Mouse (Mus musculus) T-helper 1 cell (primary cell): ENCODE measurements at regions not wholly inside any gene's neighbourhood (a gene's known extent, or its start where the extent isn't known, plus 50 kb on each side); places are given as distances from the start of the nearest gene placed in this dataset.

ENCODE experiments used
- in situ Hi-C: fragments of 300-600 bp; cut with MboI, MseI; formaldehyde crosslinking; loops from one replicate; pipeline ENCODE4 v1.15.1; 2025; ENCODE audit warnings: high pct_unique_total_duplicates

- in situ Hi-C loops, result no loop called here
These were observed 1026.8 kb upstream of the Alcam start for GRCm38 (mm10) chr16:53480664-53481063.

GRCm38 (mm10) chr16:53439511-53439910 lies 985.6 kb upstream of the Alcam start:
- in situ Hi-C loops, result no loop called here

- in situ Hi-C loops, result no loop called here
These were observed 964.5 kb upstream of the Alcam start for GRCm38 (mm10) chr16:53418416-53418815.

- in situ Hi-C loops, result loop anchor here (10.0 kb wide), 1 partner anchor 270 kb away; no protein-coding TSS in a partner anchor
These were observed 931.3 kb upstream of the Alcam start for GRCm38 (mm10) chr16:53385176-53385575.

GRCm38 (mm10) chr16:53342153-53342552 lies 888.3 kb upstream of the Alcam start:
- in situ Hi-C loops, result no loop called here

- in situ Hi-C loops, result no loop called here
These were observed 872.5 kb upstream of the Alcam start for GRCm38 (mm10) chr16:53326353-53326752.

- in situ Hi-C loops, result no loop called here
These were observed 838.2 kb upstream of the Alcam start for GRCm38 (mm10) chr16:53292081-53292480.

- in situ Hi-C loops, result loop anchor here (10.0 kb wide), 1 partner anchor 1013 kb away; no protein-coding TSS in a partner anchor
These were observed 828.1 kb upstream of the Alcam start for GRCm38 (mm10) chr16:53282014-53282413.

- in situ Hi-C loops, result loop anchor here (10.0 kb wide), 1 partner anchor 961 kb away; no protein-coding TSS in a partner anchor
These were observed 812.2 kb upstream of the Alcam start for GRCm38 (mm10) chr16:53266116-53266515.

GRCm38 (mm10) chr16:53245365-53245764 lies 791.5 kb upstream of the Alcam start:
- in situ Hi-C loops, result no loop called here

- in situ Hi-C loops, result no loop called here
These were observed 788.3 kb upstream of the Alcam start for GRCm38 (mm10) chr16:53242126-53242537.

GRCm38 (mm10) chr16:53218886-53219285 lies 765.0 kb upstream of the Alcam start:
- in situ Hi-C loops, result no loop called here

- in situ Hi-C loops, result no loop called here
These were observed 747.6 kb upstream of the Alcam start for GRCm38 (mm10) chr16:53201449-53201848.

- in situ Hi-C loops, result no loop called here
These were observed 732.6 kb upstream of the Alcam start for GRCm38 (mm10) chr16:53186444-53186843.

GRCm38 (mm10) chr16:53156352-53156751 lies 702.5 kb upstream of the Alcam start:
- in situ Hi-C loops, result no loop called here

GRCm38 (mm10) chr16:53130677-53131076 lies 676.8 kb upstream of the Alcam start:
- in situ Hi-C loops, result no loop called here

- in situ Hi-C loops, result no loop called here
These were observed 654.9 kb upstream of the Alcam start for GRCm38 (mm10) chr16:53108726-53109125.

- in situ Hi-C loops, result no loop called here
These were observed 641.6 kb upstream of the Alcam start for GRCm38 (mm10) chr16:53095396-53095929.

GRCm38 (mm10) chr16:53073856-53074568 lies 620.1 kb upstream of the Alcam start:
- in situ Hi-C loops, result no loop called here

GRCm38 (mm10) chr16:53071887-53072682 lies 618.2 kb upstream of the Alcam start:
- in situ Hi-C loops, result no loop called here

GRCm38 (mm10) chr16:53064151-53064550 lies 610.3 kb upstream of the Alcam start:
- in situ Hi-C loops, result no loop called here

- in situ Hi-C loops, result no loop called here
These were observed 609.2 kb upstream of the Alcam start for GRCm38 (mm10) chr16:53063061-53063460.
